Mouse (Mus musculus) megakaryocyte, adult 5-6 weeks (primary cell): ENCODE measurements around the gene Mpst. TPM values are rescaled to one million over a fixed set of nuclear protein-coding genes. Genes with fewer than 3 reads are reported as not detected.

Source experiments
- ATAC-seq: 2 replicates; pipeline ENCODE4 v1.8.0; 2016; ENCODE audit warnings: mild to moderate bottlenecking, inconsistent platforms; ENCODE audit not compliant: poor library complexity, severe bottlenecking
- total RNA-seq, 2 experiments: library from RNA; stranded (forward) in 1 of 2; stranded (reverse) in 1 of 2; fragments of 153-499, 151-499 nt in 1 of 2; fragments of 221-1000, 200-1000 nt in 1 of 2; gene quantifications; 2 replicates each; pipeline versions ENCODE4 v1.2.3 to v1.2.4; 2015 to 2017

Mpst gene
- total RNA-seq (2015) (3.8 and 5.9 TPM in 2 replicates), total RNA-seq (2017) (12.9 and 24.2 TPM in 2 replicates)

DNA sequence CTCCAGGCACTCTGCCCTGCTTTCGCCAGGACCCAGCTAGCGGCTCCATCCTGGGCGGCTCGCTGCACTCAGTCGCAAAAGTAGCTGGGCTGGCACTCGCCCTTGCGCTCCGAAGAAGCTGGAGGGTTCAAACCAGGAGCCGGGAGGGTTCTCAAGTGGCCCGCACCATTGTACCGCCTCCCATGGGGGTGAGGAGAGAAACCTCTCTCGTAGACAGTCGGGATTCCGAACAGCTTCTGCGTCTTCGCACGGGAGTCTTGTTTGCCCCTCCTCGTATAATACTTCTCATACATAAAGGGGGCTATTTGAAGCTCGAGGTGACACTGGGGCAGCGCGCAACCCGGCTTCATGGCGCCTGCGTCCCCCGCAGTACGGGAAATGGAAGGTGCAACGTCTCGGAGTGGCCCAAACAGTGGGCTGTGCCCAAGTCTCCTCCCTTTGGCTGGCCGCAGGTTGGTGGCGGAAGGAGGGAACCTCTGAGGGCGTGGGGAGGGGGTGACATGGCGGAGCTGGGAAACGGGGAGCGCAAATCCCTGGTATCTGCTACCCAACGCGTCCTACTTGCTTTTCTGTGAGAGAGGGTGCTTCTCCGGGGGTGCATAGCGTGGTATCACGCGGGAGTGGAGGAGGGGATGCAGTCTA, at the start of gene Mpst:
Gene Mpst, plus strand, starts transcription at position 124 of the 642 bp plus-strand sequence.
- peak; percentile 93 for ATAC-seq

DNA sequence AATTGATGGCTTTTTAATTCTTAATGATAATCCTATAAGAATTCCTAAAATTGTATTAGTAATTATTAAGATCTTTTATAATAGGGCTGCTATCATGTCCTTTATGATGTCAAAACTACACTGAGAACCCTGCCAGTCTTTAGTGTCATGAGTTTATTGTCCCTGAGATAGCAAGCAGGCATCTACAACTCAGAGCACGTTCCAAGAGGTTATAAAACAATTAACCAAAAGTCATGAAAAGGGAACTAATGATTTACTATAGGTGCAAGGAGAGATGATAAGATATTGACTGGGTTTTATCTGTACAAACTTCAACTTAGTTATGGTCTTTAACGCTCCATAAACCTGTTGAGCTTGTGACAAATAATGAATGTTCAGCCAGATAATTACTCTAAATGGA, 40.3 kb upstream of the Mpst start:
- ATAC-seq, result no peak

DNA sequence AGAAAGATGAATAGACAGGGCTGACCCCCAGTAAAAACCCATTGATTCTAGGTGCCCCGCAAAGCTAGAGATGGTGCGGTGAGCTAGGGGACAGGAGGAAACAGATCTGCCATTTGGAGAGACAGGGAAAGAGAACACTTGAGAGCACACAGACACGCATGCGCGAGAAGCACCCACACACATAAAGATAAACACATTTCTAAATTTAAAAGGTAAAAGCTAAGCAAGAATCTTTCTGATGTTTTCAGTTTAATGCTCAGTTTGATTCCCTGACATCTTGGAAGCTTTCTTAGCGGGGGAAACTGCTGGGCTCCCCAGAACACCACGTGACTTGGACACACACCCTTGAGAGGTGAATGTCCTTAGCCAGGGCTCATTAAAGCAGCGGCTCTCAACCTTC, 39.3 kb upstream of the Mpst start:
- ATAC-seq, result no peak

- ATAC-seq, result no peak
Measured at GRCm38 (mm10) chr15:78367811-78368210, 38.4 kb upstream of the Mpst start.

DNA sequence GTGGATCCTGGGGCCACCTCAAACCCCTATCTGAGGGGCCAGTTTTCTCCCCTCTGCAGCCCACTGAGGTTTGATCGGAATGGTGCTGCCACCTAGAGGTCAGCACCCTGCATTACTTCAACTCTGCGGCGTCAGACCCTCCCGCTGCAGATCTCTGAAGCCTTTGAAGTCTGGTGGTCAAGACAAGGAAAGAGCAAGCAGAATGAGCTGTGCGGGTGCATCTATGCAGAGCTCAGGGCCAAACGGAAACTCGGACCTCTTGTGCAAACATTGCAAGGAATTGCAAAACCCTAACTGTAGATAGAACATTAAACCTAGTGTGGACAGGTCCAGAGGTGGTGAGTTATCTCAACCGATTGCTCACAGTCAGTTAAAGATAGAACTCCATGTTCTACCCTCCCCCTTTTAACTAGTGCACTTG, 37.3 kb upstream of the Mpst start:
- ATAC-seq, result peak; percentile 95

GRCm38 (mm10) chr15:78369641-78370040, 36.6 kb upstream of the Mpst start:
- ATAC-seq, result no peak

DNA sequence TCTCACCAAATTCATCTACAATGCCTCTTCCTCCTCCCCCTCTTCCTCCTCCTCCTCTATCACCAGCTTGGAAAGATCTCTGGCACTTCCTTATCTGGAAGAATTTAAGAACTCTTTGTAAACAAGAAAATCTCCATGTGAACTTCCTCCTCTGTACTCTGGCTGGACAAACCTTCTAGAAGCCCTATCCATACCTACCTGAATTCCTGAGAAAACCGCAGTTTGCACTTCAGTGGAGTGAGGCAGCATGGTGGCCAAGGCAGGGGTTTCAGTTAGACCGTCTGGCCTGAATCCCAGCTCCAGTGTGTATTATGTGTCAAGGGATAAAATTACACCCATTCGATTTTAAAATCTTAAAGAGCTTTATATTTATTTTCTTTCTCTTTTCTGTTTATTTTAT, 33.4 kb upstream of the Mpst start:
- no peak for ATAC-seq

DNA sequence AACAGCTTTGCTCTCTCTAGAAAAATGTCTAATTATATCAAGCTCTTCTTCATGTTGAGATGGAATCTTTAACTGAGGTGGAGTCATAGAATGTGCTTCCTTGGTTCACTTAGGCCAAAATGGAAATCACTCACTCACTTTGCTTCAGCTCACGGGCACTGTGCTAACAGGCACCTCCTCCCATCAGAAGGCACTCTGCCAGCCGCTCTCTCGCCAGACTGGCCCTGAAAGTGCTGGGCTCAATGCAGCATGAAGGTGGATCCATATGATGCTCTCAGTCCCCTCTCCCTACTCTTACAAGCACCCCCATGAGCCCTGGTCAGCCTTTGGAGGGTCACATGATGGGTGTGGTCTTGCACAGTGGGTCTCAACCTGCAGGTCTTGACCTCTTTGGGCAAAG, 32.0 kb upstream of the Mpst start:
- no peak for ATAC-seq

DNA sequence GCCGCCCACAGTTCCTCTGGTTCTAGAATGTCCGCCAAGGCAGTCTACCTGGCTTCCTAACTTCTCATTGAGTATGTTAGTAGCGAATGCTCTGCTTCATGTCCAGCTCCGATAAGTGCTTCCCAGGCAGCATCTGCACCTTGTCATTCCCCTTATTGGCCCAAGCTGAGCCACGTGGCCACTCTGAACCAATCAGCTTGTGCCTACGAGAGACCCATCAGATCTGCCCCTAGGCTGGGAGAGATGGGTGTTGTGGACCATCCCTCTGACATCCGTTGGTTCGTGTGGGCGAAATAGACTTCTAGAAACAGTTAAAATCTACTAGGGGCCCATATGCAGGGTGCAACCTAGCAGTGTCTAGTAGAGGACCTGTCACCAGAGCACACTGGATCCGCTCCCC, 28.4 kb upstream of the Mpst start:
- no peak for ATAC-seq

DNA sequence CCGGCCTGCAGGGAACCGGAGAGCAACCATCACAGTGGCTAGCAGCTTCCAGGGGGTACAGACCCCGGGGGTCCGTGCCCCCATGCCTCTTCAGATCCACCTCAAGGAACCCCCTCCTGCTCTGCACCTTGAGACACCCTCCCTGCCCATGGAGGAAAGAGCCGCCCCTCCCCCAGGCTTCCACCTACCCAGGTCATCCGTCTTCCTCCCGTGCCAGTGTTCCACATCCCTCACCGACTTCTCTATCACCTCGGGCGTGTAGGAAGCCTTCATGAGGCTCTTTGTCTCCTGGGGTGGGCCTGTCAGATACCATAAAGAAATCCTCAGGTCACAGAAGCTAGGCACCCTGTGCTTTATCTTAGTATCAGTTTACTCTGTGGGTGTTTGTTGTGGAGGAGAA, 27.7 kb upstream of the Mpst start:
- ATAC-seq, result no peak

DNA sequence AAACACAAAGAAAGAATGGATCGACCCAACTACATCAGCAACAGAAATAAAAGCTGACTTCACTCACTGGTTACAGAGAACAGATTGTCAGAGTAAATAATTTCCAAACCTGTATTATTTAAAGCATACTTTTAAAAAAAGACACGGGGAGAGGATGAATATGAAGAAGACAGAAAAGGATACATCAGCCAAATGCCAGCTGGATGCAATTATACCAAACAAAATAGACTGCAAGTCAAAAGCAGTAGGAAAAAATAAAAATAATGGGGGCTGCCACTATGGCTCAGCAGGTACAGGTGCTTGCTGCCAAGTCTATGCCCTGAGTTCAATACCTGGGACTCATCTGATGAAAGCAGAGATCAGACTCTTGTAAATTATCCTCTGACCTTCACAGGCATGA, 26.0 kb upstream of the Mpst start:
- no peak for ATAC-seq

DNA sequence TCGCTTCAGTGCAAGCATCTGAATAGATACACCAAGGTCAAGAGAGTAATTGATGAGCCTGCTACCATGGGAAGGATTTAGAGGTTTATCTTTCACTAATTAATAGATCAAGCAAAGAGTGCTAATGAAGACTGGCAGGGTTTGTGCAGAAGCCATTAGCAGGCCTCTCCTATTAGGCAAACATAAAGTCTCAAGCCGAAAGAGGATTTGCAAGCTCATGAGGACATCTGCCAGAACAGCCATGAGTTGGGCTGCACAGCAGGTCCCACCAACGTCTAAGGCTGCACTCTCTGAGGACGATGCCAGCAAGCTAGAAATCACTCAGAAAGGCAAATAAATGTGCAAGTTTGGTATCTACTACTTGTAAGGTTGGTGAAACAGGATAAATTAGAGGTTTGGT, 25.5 kb upstream of the Mpst start:
- no peak for ATAC-seq

GRCm38 (mm10) chr15:78382115-78382514, 24.1 kb upstream of the Mpst start:
- ATAC-seq, result no peak

GRCm38 (mm10) chr15:78383450-78384219, 22.6 kb upstream of the Mpst start:
- peak; percentile 87 for ATAC-seq

GRCm38 (mm10) chr15:78384220-78385116, 21.7 kb upstream of the Mpst start:
- no peak for ATAC-seq

GRCm38 (mm10) chr15:78385564-78385963, 20.7 kb upstream of the Mpst start:
- ATAC-seq, result no peak

DNA sequence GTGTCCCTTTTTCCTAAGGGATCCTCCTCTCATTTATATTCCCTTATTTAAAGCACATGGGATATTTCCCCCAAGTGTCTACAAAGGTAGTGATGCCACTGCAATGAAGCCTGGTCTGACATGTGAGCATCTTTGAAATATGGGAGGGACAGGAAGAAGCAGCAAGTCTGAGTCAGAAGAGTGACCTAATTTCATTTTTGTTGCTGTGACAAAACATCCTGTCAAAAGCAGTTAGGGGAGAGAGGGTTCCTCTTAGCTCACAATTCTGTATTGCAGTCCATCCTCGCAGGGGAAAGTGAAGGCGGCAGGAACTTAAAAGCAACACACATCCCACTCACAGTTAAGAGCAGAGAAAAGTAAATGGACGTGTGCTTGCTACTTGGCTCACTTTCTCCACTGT, 15.4 kb upstream of the Mpst start:
- peak; percentile 95 for ATAC-seq

- ATAC-seq, result no peak
Measured at GRCm38 (mm10) chr15:78395478-78395962, 10.7 kb upstream of the Mpst start, which contains the start of gene Tex33. Gene Tex33, minus strand, starts transcription at chr15:78395912.

- no peak for ATAC-seq
Measured at GRCm38 (mm10) chr15:78401345-78401744, 4.9 kb upstream of the Mpst start.

GRCm38 (mm10) chr15:78401921-78402320, 4.3 kb upstream of the Mpst start:
- ATAC-seq, result peak; percentile 13; the same call in 1 of the 2 replicates

DNA sequence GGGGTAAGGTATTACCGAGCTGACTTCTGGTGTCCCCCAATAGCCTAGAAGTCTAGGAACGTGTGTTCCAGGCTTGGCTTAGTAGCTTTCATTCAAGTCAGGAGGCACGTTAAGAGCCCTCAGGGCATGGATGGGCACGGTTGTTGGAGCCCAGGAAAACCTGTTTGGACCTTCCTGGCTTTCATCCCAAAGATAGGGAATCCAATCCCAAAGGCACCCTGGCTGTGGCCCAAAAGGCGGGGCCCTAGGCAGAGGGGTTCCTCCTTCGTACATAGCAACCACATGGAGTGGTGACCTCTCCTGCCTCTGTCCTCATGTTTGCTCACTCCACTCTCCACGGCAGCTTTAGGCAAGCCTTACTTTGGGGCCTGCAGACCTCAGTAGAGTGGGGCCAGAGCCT, 3.8 kb upstream of the Mpst start:
- ATAC-seq, result no peak
